Mouse (Mus musculus): ENCODE data around the gene Ankrd33.
"Not testable (repeated sequence)": the region's sequence is repeated elsewhere in the genome, so short reads cannot be mapped to it uniquely, and the experiment has no call there.

The Ankrd33 gene

GRCm38 (mm10) chr15:101086956-101087355, 28.6 kb upstream of the Ankrd33 start:
- DNase-seq = peak; percentile 66

- DNase-seq = no peak
Measured at GRCm38 (mm10) chr15:101088291-101088690, 27.3 kb upstream of the Ankrd33 start.

- DNase-seq = no peak
Measured at GRCm38 (mm10) chr15:101091551-101091950, 24.0 kb upstream of the Ankrd33 start.

- DNase-seq = peak; percentile 42
Measured at GRCm38 (mm10) chr15:101092121-101092828, 23.3 kb upstream of the Ankrd33 start.

- DNase-seq = peak; percentile 68
Measured at GRCm38 (mm10) chr15:101092829-101093648, 22.5 kb upstream of the Ankrd33 start.

GRCm38 (mm10) chr15:101093988-101094387, 21.6 kb upstream of the Ankrd33 start:
- no peak for DNase-seq

GRCm38 (mm10) chr15:101094979-101095378, 20.6 kb upstream of the Ankrd33 start:
- no peak for DNase-seq

- no peak for DNase-seq
Measured at GRCm38 (mm10) chr15:101095392-101095791, 20.2 kb upstream of the Ankrd33 start.

- DNase-seq = no peak
Measured at GRCm38 (mm10) chr15:101097985-101098651, 17.4 kb upstream of the Ankrd33 start.

GRCm38 (mm10) chr15:101100996-101101395, 14.6 kb upstream of the Ankrd33 start:
- DNase-seq = no peak

GRCm38 (mm10) chr15:101103605-101104304, 11.8 kb upstream of the Ankrd33 start:
- no peak for DNase-seq

- peak; percentile 88 for DNase-seq
Measured at GRCm38 (mm10) chr15:101105496-101105994, 10.0 kb upstream of the Ankrd33 start.

GRCm38 (mm10) chr15:101106011-101106410, 9.5 kb upstream of the Ankrd33 start:
- DNase-seq = no peak

GRCm38 (mm10) chr15:101107906-101108671, 7.5 kb upstream of the Ankrd33 start:
- no peak for DNase-seq

- peak; percentile 72 for DNase-seq
Measured at GRCm38 (mm10) chr15:101113176-101113575, 2.4 kb upstream of the Ankrd33 start.

GRCm38 (mm10) chr15:101113778-101114177, 1.8 kb upstream of the Ankrd33 start:
- not testable (repeated sequence) for DNase-seq

- DNase-seq = peak; percentile 51
Measured at GRCm38 (mm10) chr15:101118399-101119125, 3.0 kb downstream of the Ankrd33 start.

- DNase-seq = no peak
Measured at GRCm38 (mm10) chr15:101121411-101122289, 6.1 kb downstream of the Ankrd33 start.

GRCm38 (mm10) chr15:101122290-101122589, 6.7 kb downstream of the Ankrd33 start:
- DNase-seq = peak; percentile 33

- DNase-seq = peak; percentile 35
Measured at GRCm38 (mm10) chr15:101123202-101123601, 7.6 kb downstream of the Ankrd33 start.
